Mouse (Mus musculus) olfactory bulb, adult 2 months (tissue): ENCODE data around the gene Fxyd4.

ENCODE experiments used
- CTCF ChIP-seq: fragments of 200-500 bp; IDR thresholded peaks from 2 replicates; pipeline ENCODE4 v1.5.1; 2012; ENCODE audit warnings: low read depth, mild to moderate bottlenecking, low read length, moderate library complexity; ENCODE audit not compliant: insufficient read depth
- POLR2A ChIP-seq: fragments of 200-500 bp; IDR thresholded peaks from 2 replicates; pipeline ENCODE4 v1.6.1; 2012; ENCODE audit warnings: mild to moderate bottlenecking, low read depth, low read length, moderate library complexity; ENCODE audit not compliant: insufficient read depth

DNA sequence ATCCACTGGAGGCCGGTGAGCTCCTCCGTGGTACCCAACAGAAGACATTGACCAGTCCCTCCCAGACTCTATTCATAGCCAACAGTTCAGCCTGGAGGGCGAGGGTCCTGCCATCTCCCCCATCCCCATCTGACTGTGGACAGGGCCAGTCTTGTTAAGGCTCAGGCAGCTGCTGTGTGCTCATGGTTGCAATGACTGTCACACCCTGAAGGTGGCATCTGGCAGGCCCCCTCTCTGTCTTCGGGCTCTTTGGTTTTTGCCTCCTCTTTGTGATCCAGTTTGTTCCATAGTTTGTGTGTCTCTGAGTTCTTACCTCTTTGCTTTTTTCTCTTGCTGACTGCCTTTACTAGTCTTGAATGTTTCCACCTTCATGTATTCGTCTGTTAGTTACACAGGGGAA, 49.7 kb upstream of the Fxyd4 start:
- no peak for TF ChIP-seq CTCF
- TF ChIP-seq POLR2A: no peak
